Mouse (Mus musculus) CD4-positive, CD25-positive, alpha-beta regulatory T cell, adult 2 months (primary cell): Measurements from ENCODE around the gene Clcn5.

Source experiments
- DNase-seq: peaks from one replicate; pipeline ENCODE4 v3.0.0-alpha.2; 2012; ENCODE audit warnings: low read depth, low spot score

Clcn5 gene

DNA sequence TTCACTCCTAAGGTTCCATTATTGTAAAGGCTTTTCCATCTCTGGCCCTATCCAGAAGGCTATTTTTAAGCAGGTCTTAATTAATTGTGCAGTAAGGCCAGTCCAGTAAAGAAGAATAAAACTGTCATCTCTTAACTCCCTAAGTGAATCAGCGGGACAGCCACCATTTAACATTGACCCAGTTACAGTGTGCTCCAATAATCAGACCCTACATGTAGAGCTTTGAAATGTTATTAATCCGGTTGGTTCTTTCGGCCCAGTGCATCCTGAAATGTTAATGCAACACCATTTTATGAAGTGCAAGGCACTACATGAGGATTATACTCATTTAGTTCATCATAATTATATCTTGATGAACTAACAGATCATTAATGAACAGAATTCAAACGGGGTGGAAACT is 128.3 kb downstream of the Clcn5 start:
- DNase-seq = no peak

DNA sequence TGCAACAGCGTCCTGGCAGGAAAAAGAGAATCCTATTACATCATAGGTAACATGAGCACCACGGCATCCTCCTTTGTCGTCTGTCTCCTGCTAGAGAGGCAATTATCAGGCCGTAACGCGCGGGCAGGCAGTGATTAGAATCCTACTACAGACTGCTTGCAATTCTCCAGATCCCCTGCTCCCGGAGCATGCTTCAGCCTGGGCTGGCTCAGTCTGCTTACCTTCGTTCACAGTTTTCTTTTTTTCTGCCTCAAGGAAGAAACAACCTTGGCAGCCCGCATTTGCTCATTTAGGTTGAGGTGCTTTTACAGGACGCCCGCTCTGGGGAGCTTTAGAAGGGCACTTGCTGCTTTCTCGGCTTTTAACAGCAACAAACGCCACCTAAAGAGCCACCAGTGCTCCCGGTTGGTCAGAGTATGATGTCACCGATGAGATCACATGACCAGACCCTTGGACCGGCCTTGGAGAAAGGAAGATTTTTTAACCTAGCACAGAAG is 130.8 kb downstream of the Clcn5 start:
- no peak for DNase-seq

DNA sequence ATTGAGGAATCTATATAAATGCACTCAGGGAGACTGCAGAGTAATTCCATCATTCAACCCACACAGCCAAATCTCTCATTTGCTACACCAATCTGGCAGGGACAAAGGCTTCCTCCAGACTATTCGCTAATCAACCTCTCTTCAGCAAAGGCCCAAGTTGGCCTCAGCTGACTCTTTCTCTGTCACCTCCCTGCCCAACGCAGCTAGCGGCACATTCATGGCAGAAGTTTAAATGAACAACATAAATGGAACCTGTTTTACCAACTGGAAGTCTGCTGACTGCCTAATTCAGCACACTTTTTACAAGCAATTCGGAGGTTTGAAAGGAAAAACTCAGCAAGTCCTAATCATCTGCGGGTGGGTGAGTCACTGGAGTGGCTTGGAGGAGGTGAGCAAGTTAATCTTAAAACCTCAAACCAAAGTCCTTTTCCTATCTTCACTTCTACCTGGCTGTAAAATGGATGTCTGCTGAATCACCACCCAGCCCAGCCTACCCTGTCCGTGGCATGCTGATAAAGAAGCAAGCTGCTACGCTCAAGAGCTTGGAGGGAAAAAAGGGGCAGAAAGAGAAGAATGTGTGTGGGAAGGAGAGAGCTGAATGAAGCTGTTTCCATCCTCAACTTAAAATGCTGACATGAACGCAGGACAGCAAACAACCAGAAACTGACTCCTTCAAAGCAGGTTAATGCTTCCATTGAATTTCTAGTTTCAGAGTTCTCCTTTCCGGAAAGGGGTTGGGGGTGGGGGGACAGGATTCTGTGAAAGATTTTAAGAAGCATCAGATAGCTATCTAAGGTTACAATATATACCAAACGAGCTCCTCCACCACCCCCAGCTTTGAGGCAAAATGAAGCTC is 131.5 kb downstream of the Clcn5 start:
- DNase-seq = no peak

DNA sequence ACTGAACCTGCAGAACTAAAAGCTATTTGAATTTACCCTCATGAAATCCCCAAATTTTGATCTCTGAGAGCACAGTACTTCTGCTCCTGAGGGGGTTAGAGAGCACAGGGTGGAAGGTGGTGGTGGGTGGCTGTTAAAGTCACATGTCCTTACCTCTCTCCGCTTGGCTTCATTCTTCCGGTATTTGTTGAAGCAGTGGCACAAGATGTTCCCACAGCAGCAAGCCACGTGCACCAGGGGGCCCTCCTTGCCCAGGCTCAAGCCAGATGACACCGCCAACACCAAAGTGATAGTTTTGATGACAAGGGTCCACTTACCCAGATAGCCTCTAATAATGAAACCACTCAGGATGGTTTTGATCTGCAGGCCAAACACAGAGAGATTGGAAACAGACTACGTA is 149.0 kb downstream of the Clcn5 start:
- DNase-seq = no peak

DNA sequence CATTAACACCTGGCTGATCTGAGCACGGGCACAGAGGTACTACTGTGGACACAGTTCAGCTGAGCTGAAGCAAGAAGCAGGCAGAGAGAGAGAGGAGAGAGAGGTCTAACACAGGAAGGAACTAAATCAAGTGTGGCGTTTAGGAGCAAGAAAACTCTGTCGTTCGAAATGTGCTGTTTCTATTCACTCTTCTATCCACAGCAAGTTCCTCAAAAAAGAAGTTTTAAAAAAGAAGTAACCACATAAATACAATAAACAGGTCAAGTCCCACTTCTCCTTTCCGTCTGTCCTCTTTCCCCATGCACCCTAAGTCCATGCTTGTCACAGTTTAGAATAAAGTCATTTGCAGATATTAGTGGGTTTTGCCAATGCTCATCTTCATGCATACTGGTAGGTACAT is 150.4 kb downstream of the Clcn5 start:
- DNase-seq = no peak

DNA sequence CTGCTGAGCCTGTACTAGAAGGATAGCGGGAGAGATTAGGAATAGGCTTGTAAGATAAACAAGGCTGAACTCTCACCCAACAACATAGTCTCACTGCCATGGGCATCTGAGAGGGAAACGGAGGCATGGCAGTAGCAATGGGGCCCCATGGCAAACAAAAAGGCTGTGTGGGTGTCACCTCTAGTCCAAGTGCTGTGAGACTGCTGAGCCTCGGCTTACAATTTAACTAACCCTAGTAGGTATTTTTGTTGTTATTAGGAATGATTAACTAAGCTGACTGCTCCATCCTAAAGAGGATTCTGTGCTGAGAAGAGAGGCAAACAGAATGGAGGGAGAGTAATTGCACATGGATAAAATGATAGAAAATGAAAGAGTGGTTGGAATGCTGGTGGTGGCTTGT is 161.2 kb downstream of the Clcn5 start:
- DNase-seq = no peak

DNA sequence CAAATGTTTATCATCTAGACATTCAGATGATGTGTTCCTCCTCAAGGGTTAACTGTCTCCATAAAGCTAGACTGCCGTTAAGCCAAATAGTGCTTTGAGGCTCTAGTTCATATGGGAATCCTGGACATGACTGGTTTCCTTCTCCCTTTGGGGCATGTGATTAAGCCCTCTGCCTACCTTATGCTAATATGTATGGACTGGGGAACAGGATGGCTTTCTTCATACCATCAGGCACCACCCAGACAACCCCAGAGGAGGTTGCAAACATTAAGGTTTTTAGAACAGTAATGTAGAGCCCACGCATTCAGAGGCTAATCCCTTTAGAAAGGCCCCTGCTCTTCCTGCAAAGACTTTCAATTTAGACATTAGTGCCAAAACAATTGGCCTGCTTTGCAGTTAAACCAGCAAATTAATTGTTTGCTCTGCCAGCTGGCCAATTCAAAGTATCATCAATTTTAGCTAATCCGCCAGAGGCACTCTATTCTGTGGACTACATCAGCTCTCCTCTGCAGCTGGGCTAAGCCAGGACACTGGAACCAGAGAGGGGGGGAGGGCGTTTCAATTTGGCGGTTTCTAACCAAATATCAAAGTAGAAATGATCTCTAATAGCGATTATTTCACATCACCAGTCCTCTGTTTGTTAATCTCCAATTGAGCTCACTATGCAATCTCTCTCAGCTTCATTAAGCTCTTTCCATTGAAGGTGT is 163.0 kb downstream of the Clcn5 start:
- no peak for DNase-seq

DNA sequence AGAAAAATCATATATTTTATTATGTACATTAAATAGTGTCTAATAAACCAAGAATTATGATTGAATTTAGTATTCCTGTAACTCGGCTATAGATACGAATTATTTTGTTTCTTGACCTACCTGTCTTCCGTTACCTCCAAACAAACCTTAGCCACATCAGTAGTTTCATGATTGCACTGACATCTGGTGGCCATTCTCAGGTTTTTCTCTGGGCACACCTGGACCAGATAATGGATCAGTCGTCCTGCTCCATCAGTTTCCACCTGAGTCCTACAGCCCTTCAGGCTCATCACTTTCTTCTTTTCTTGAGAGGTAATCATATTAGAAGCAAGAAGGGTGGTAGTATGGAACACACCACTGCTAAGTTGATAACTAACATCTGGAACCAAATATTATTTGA is 169.0 kb downstream of the Clcn5 start:
- DNase-seq = no peak

DNA sequence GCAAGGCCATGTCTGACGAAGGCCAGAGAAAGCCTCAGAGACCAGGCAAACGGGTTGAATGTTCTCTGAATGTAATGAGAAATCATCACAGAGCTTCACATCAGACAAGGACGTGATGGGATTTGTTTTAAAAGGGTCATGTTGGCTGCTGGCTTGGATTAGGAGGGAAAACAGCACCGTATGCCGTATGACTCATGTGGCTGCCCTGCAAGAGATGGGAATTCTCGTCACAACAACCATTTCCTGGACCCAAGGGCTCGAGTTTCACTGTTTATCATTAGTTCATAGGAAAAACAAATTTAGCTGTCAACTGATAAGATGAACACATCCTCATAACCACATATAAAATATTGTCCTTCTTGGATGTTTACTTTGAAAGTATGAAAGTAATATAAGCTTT is 173.0 kb downstream of the Clcn5 start:
- no peak for DNase-seq

DNA sequence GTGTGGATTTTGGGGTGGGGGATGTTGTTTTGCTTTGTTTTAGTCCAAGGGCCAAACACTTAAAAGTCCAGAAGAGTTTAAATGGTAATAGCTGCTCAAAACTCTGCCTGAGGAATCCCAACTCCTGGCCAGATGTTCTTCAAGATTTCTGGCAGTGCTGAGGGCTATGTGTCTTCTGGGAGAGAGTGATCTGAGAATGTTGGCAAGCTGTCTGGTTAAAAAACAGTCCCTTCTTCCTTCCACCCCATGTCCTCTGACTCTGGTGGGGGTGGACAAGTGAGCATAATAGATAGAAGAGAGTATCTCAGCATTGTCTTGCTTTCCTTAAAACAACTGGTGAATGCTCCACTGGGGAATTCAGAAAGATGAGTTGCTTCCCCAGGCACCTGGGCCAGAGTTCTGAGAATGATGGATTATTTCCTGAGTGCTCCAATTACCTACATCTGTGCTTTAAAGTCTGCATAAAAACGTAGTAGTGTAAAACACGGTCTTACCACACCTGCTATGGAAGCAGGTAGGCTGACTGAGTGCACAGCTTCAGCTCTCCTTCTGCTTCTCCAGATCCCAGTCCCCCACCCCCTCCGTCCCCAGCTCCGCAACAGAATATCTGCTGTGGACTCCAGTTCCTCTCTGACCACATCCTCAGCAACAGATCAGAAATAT is 197.4 kb downstream of the Clcn5 start:
- DNase-seq = no peak

DNA sequence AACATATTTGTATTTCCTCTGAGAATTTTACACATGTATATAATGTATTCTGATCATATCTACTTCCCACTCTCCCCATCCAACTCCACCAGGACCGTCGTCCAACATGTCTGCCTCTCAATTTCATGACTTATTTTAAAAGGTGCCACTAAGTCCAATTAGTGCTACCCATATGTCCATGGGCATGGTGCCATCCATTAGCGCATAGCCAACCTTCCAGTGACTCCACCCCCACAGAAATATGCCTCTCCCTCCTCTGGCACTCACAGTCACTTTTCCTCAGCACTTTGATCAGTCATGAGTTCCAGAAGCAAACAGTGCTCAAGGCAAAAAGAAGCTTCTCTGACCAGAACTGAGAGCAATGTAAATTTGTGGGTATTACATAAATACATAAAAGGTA is 204.3 kb downstream of the Clcn5 start:
- no peak for DNase-seq
